Mouse (Mus musculus): Measurements from ENCODE around the gene Nxpe5. TPM values are rescaled to one million over a fixed set of nuclear protein-coding genes. Genes with fewer than 3 reads are reported as not detected.
"Not testable (repeated sequence)": the region's sequence is repeated elsewhere in the genome, so short reads cannot be mapped to it uniquely, and the experiment has no call there.

Gene Nxpe5
- polyA plus RNA-seq, 1 experiment, result 0.73 TPM

GRCm38 (mm10) chr5:138195463-138195862 is 30.2 kb upstream of the Nxpe5 start:
- H3K4me1 ChIP-seq (replicated peaks; ENCODE audit: control insufficient read depth, insufficient read depth, low read length), result peaks cover 5% of the 10 kb centered on the region
- 69% methylated on average over 7 of the region's 7 CpGs for WGBS
- no peak for DNase-seq
- no peak overlapping the region for H3K4me3 ChIP-seq (ENCODE audit: control insufficient read depth, insufficient read depth, low read length)
- TF ChIP-seq POLR2A (IDR thresholded peaks at IDR 0.05; ENCODE audit: control insufficient read depth, extremely low read depth, insufficient read depth, low read length, poor library complexity) (no peak), CTCF (IDR thresholded peaks at IDR 0.05; ENCODE audit: borderline replicate concordance, control insufficient read depth, extremely low read depth, insufficient read depth, low read length, poor library complexity) (no peak)
- H3K36me3 ChIP-seq (ENCODE audit: control insufficient read depth, insufficient read depth, low read length), result no peaks in the 10 kb centered on the region
- no peaks in the 10 kb centered on the region for H3K27me3 ChIP-seq (ENCODE audit: control insufficient read depth, insufficient read depth, low read length)
- H3K27ac ChIP-seq (ENCODE audit: control insufficient read depth, insufficient read depth, low read length), result no peak overlapping the region

DNA sequence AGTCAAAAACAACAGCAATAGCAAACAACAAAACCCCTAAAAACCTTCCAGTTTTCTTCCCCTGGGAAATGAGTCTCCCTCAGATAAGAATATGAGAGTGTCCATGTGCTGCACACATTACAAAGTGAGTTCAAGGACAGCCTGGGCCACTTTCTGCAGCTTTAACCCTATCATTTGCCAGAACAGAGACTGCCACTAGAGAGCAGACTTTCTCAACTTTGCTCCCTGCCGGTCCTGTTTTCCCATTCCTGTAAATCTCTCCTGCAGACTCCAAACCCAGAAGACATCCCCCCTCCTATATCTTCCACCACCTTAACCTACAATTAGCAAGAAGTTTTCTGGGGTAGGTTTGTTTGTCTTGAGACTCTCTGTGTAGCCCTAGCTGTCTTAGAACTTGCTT is 26.1 kb upstream of the Nxpe5 start:
- TF ChIP-seq POLR2A (IDR thresholded peaks at IDR 0.05; ENCODE audit: control insufficient read depth, extremely low read depth, insufficient read depth, low read length, poor library complexity) (no peak), CTCF (IDR thresholded peaks at IDR 0.05; ENCODE audit: borderline replicate concordance, control insufficient read depth, extremely low read depth, insufficient read depth, low read length, poor library complexity) (no peak)
- WGBS, result 27% methylated on average over 1 of the region's 1 CpGs
- DNase-seq, result no peak
- H3K27ac ChIP-seq (ENCODE audit: control insufficient read depth, insufficient read depth, low read length), result no peak overlapping the region
- no peaks in the 10 kb centered on the region for H3K36me3 ChIP-seq (ENCODE audit: control insufficient read depth, insufficient read depth, low read length)
- no peaks in the 10 kb centered on the region for H3K27me3 ChIP-seq (ENCODE audit: control insufficient read depth, insufficient read depth, low read length)
- no peak overlapping the region for H3K4me3 ChIP-seq (ENCODE audit: control insufficient read depth, insufficient read depth, low read length)
- H3K4me1 ChIP-seq (replicated peaks; ENCODE audit: control insufficient read depth, insufficient read depth, low read length), result peaks cover 5% of the 10 kb centered on the region

- DNase-seq, result no peak
- no peak overlapping the region for H3K4me3 ChIP-seq (ENCODE audit: control insufficient read depth, insufficient read depth, low read length)
- H3K27ac ChIP-seq (ENCODE audit: control insufficient read depth, insufficient read depth, low read length), result no peak overlapping the region
- no peaks in the 10 kb centered on the region for H3K36me3 ChIP-seq (ENCODE audit: control insufficient read depth, insufficient read depth, low read length)
- TF ChIP-seq CTCF (IDR thresholded peaks at IDR 0.05; ENCODE audit: borderline replicate concordance, control insufficient read depth, extremely low read depth, insufficient read depth, low read length, poor library complexity) (no peak), POLR2A (IDR thresholded peaks at IDR 0.05; ENCODE audit: control insufficient read depth, extremely low read depth, insufficient read depth, low read length, poor library complexity) (no peak)
- H3K4me1 ChIP-seq (replicated peaks; ENCODE audit: control insufficient read depth, insufficient read depth, low read length), result no peaks in the 10 kb centered on the region
- no peaks in the 10 kb centered on the region for H3K27me3 ChIP-seq (ENCODE audit: control insufficient read depth, insufficient read depth, low read length)
- 96% methylated on average over 3 of the region's 3 CpGs for WGBS
Observed at GRCm38 (mm10) chr5:138202086-138202485, 23.6 kb upstream of the Nxpe5 start.

GRCm38 (mm10) chr5:138207253-138207652 is 18.4 kb upstream of the Nxpe5 start:
- Histone ChIP-seq H3K27me3 (ENCODE audit: control insufficient read depth, insufficient read depth, low read length) (no peaks in the 10 kb centered on the region), H3K36me3 (ENCODE audit: control insufficient read depth, insufficient read depth, low read length) (no peaks in the 10 kb centered on the region), H3K4me3 (ENCODE audit: control insufficient read depth, insufficient read depth, low read length) (no peak overlapping the region), H3K27ac (ENCODE audit: control insufficient read depth, insufficient read depth, low read length) (no peak overlapping the region), H3K4me1 (replicated peaks; ENCODE audit: control insufficient read depth, insufficient read depth, low read length) (no peaks in the 10 kb centered on the region)
- WGBS, result 93% methylated on average over 1 of the region's 1 CpGs
- TF ChIP-seq POLR2A (IDR thresholded peaks at IDR 0.05; ENCODE audit: control insufficient read depth, extremely low read depth, insufficient read depth, low read length, poor library complexity), result no peak
- TF ChIP-seq CTCF (IDR thresholded peaks at IDR 0.05; ENCODE audit: borderline replicate concordance, control insufficient read depth, extremely low read depth, insufficient read depth, low read length, poor library complexity), result no peak
- DNase-seq, result no peak

- no peak overlapping the region for H3K4me3 ChIP-seq (ENCODE audit: control insufficient read depth, insufficient read depth, low read length)
- no peak for TF ChIP-seq POLR2A (IDR thresholded peaks at IDR 0.05; ENCODE audit: control insufficient read depth, extremely low read depth, insufficient read depth, low read length, poor library complexity)
- no peak for TF ChIP-seq CTCF (IDR thresholded peaks at IDR 0.05; ENCODE audit: borderline replicate concordance, control insufficient read depth, extremely low read depth, insufficient read depth, low read length, poor library complexity)
- H3K27ac ChIP-seq (ENCODE audit: control insufficient read depth, insufficient read depth, low read length), result no peak overlapping the region
- H3K27me3 ChIP-seq (ENCODE audit: control insufficient read depth, insufficient read depth, low read length), result no peaks in the 10 kb centered on the region
- H3K4me1 ChIP-seq (replicated peaks; ENCODE audit: control insufficient read depth, insufficient read depth, low read length), result no peaks in the 10 kb centered on the region
- H3K36me3 ChIP-seq (ENCODE audit: control insufficient read depth, insufficient read depth, low read length), result no peaks in the 10 kb centered on the region
- no peak for DNase-seq
- 93% methylated on average over 4 of the region's 4 CpGs for whole genome bisulfite sequencing
Observed at GRCm38 (mm10) chr5:138207873-138208272, 17.8 kb upstream of the Nxpe5 start.

- not testable (repeated sequence) for H3K4me1 ChIP-seq (replicated peaks; ENCODE audit: control insufficient read depth, insufficient read depth, low read length); DNase-seq; H3K27me3 ChIP-seq (ENCODE audit: control insufficient read depth, insufficient read depth, low read length); H3K36me3 ChIP-seq (ENCODE audit: control insufficient read depth, insufficient read depth, low read length); H3K27ac ChIP-seq (ENCODE audit: control insufficient read depth, insufficient read depth, low read length); H3K4me3 ChIP-seq (ENCODE audit: control insufficient read depth, insufficient read depth, low read length)
- WGBS, result 97% methylated on average over 13 of the region's 13 CpGs
Observed at GRCm38 (mm10) chr5:138216632-138217031, 9.1 kb upstream of the Nxpe5 start.

DNA sequence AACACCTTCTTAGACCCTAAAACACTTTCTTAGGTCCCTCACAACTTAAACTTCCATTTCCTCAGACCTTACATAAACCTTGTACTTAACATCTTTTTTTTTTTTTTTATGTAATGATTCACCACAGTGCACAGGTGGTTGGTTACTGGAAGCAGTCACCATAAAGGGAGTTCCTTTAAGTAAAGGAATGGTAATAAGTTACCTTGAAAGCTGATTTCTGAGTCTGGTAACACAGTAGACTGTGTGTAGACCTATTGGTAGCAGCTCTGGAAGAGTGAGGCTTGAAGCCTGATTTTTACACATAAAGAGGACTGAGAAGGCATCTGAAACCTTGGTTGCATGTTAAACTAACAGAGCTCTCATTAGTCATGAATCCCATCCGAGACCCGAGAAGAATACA is 5.8 kb upstream of the Nxpe5 start:
- H3K4me1 ChIP-seq (replicated peaks; ENCODE audit: control insufficient read depth, insufficient read depth, low read length), result no peaks in the 10 kb centered on the region
- H3K27me3 ChIP-seq (ENCODE audit: control insufficient read depth, insufficient read depth, low read length), result no peaks in the 10 kb centered on the region
- H3K4me3 ChIP-seq (ENCODE audit: control insufficient read depth, insufficient read depth, low read length), result no peak overlapping the region
- TF ChIP-seq CTCF (IDR thresholded peaks at IDR 0.05; ENCODE audit: borderline replicate concordance, control insufficient read depth, extremely low read depth, insufficient read depth, low read length, poor library complexity) (no peak), POLR2A (IDR thresholded peaks at IDR 0.05; ENCODE audit: control insufficient read depth, extremely low read depth, insufficient read depth, low read length, poor library complexity) (no peak)
- 85% methylated on average over 2 of the region's 2 CpGs for WGBS
- H3K27ac ChIP-seq (ENCODE audit: control insufficient read depth, insufficient read depth, low read length), result no peak overlapping the region
- DNase-seq, result no peak
- no peaks in the 10 kb centered on the region for H3K36me3 ChIP-seq (ENCODE audit: control insufficient read depth, insufficient read depth, low read length)
